Comparison of ENCODE assay signal across 21 mouse cellular contexts in genomic region chr8:83684517-83684916, GRCm38 (mm10). TPM values are rescaled to one million over a fixed set of nuclear protein-coding genes. Genes with fewer than 3 reads are reported as not detected.
DNase-seq lines count a peak whose midpoint lies in the region.
"Had no signal": no experiment of that assay in that cellular context is flagged by ENCODE, and none has a peak within 500 bp of the region (broad histone marks: within the 10 kb centered on the region; RNA-seq: fewer than 3 reads in every experiment).

No protein-coding gene starts in this region.

- peak overlapping the region; percentile 100 for H3K27ac ChIP-seq in brown adipose tissue, adult 24 weeks (replicated peaks; ENCODE audit: low read depth, low read length)
- H3K27ac ChIP-seq: embryonic facial prominence, embryonic 13.5 days; embryonic facial prominence, embryonic 15.5 days; forebrain, embryonic 10.5 days; forebrain, embryonic 12.5 days had no signal

- peaks cover 14% of the 10 kb centered on the region for H3K4me1 ChIP-seq in brown adipose tissue, adult 24 weeks (ENCODE audit: control insufficient read depth, insufficient read depth, insufficient read length, low read length)
- H3K4me1 ChIP-seq: forebrain, embryonic 12.5 days had no signal

- intact Hi-C loops in heart, postnatal 25 days (cut with DNase I) = no loop called here

- DNase-seq in adrenal gland, postnatal 10 days = peak; percentile 46
- DNase-seq in adrenal gland, postnatal 4 days (ENCODE audit: low spot score in 2 of 2) = no peak
- peak; percentile 84 for DNase-seq in heart, adult 11 months
- no peak for DNase-seq in heart, postnatal 25 days (ENCODE audit: low spot score)
- DNase-seq in lung, postnatal 25 days (ENCODE audit: low spot score) = no peak
- DNase-seq: adrenal gland, adult 8-10 months; adrenal gland, postnatal 25 days; B cell, adult 2 months; cerebellum, adult 11 months; cerebellum, adult 18-20 months; cerebellum, adult 8-10 months; cerebellum, adult 9-11 months; cerebellum, postnatal 14 days; cerebellum, postnatal 36 days; embryo, embryonic 11 days had no signal

- peak overlapping the region; percentile 13; the same call in 1 of the 2 replicates for H3K4me3 ChIP-seq in brown adipose tissue, adult 24 weeks (ENCODE audit: insufficient read depth, low read depth, low read length)
- H3K4me3 ChIP-seq: embryonic facial prominence, embryonic 13.5 days; embryonic facial prominence, embryonic 15.5 days; erythroblast, embryonic 14.5 days; forebrain, embryonic 10.5 days; forebrain, embryonic 12.5 days had no signal

RNA-seq across cellular contexts. Expression of gene Pkn1, which starts 14.5 kb away (rescaled TPM):
- 100 to 1,000 TPM; 130 to 163 TPM for total RNA-seq in adrenal gland, postnatal 10 days (2021)
- 100 to 1,000 TPM; 115 to 120 TPM for total RNA-seq in adrenal gland, postnatal 4 days (2021)
- total RNA-seq in heart, postnatal 25 days (2021) = 10 to 100 TPM; 58.6 to 58.8 TPM
- polyA plus RNA-seq in brown adipose tissue, adult 24 weeks (2012; ENCODE audit: insufficient read depth, insufficient read length, missing spikeins) = 98.1 and 111 TPM in 2 replicates

RNA-seq across cellular contexts. Expression of gene Ptger1, which starts 18.0 kb away (rescaled TPM):
- total RNA-seq in adrenal gland, postnatal 10 days (2021) = 1 to 10 TPM in 1 of 2 experiments, under 1 TPM in 1; 0.75 to 1.4 TPM
- total RNA-seq in adrenal gland, postnatal 4 days (2021) = 1 to 10 TPM; 2.4 to 5.1 TPM
- under 1 TPM; 0.25 to 0.34 TPM for total RNA-seq in heart, postnatal 25 days (2021)
- polyA plus RNA-seq in brown adipose tissue, adult 24 weeks (2012; ENCODE audit: insufficient read depth, insufficient read length, missing spikeins) = not detected in 2 replicates

RNA-seq across cellular contexts. Expression of gene Ddx39, which starts 30.5 kb away (rescaled TPM):
- total RNA-seq in adrenal gland, postnatal 10 days (2021) = 10 to 100 TPM; 29.4 to 33.7 TPM
- total RNA-seq in adrenal gland, postnatal 4 days (2021) = 10 to 100 TPM; 41.5 to 42.2 TPM
- total RNA-seq in heart, postnatal 25 days (2021) = 10 to 100 TPM; 20.0 to 21.6 TPM
- 7.7 and 14.1 TPM in 2 replicates for polyA plus RNA-seq in brown adipose tissue, adult 24 weeks (2012; ENCODE audit: insufficient read depth, insufficient read length, missing spikeins)

RNA-seq across cellular contexts. Expression of gene Gipc1, which starts 32.0 kb away (rescaled TPM):
- total RNA-seq in adrenal gland, postnatal 10 days (2021) = 10 to 100 TPM; 51.4 to 52.5 TPM
- 10 to 100 TPM; 59.2 to 72.0 TPM for total RNA-seq in adrenal gland, postnatal 4 days (2021)
- total RNA-seq in heart, postnatal 25 days (2021) = 10 to 100 TPM; 27.3 to 29.9 TPM
- 20.8 and 21.2 TPM in 2 replicates for polyA plus RNA-seq in brown adipose tissue, adult 24 weeks (2012; ENCODE audit: insufficient read depth, insufficient read length, missing spikeins)

RNA-seq across cellular contexts. Expression of gene Adgre5, which starts 56.6 kb away (rescaled TPM):
- 10 to 100 TPM; 53.8 to 63.0 TPM for total RNA-seq in adrenal gland, postnatal 10 days (2021)
- 10 to 100 TPM; 48.6 to 49.8 TPM for total RNA-seq in adrenal gland, postnatal 4 days (2021)
- total RNA-seq in heart, postnatal 25 days (2021) = 10 to 100 TPM; 39.4 to 56.9 TPM
- polyA plus RNA-seq in brown adipose tissue, adult 24 weeks (2012; ENCODE audit: insufficient read depth, insufficient read length, missing spikeins) = 30.1 and 34.2 TPM in 2 replicates

Comparison
In these comparisons a context has a peak if more than half of its experiments do, and no peak if none do; other contexts are left out.
1. DNase-seq: peak in adrenal gland, postnatal 10 days (single experiment) and heart, adult 11 months (single experiment); none in adrenal gland, postnatal 4 days (0 of 2), heart, postnatal 25 days (single experiment) and lung, postnatal 25 days (single experiment).